Mouse (Mus musculus): Measurements from ENCODE around the gene Utp6.

DNA sequence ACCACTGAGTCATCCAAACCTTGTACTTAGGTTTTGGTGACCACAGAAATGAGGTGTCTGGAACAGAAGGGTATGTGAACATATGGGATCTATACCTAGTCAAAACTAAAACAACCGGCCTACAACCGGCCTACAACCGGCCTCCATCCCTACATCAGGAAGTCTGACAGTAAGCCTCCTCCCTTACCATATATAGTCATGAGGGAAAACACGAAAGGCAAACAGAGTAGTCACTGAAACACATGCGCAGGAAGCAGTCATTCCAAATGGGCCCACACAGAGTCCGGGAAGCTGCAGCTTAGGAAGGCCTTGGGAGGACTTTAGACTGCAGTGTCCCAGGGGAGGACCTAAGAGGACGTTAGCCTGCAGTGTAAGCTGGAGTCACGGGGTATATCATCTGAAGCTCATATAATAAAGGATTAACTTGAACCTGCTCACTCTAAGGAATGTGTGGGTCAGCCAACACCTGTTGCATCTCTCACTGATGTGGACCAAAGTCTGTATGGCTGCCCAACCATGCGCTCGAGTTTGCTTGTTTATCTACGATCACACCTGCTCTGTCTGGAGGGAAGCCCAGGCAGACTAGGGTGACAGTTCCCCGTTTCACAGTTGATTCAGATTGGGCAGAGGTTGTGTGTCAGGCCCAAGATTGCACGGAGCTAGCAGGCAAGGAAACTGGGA lies 76.3 kb downstream of the Utp6 start:
- TF ChIP-seq POLR2A (IDR thresholded peaks at IDR 0.05; ENCODE audit: insufficient read length, low read depth): no peak
- no peak for TF ChIP-seq MAX (IDR thresholded peaks at IDR 0.05; ENCODE audit: low read depth)
- TF ChIP-seq USF1 (IDR thresholded peaks at IDR 0.05; ENCODE audit: low read depth): no peak
- peak; percentile 83 to 97 (median 93) for TF ChIP-seq MYOG (IDR thresholded peaks at IDR 0.05; ENCODE audit: control insufficient read depth in 1 of 3, insufficient read depth in 1 of 3, insufficient read length in 2 of 3, low read depth in 2 of 3)

Data from myocyte (in vitro differentiated cells).